Mouse (Mus musculus) ES-Bruce4 (cell line): ENCODE data around the gene Kcnk4.

Experiments used
- CTCF ChIP-seq: IDR thresholded peaks from one replicate; pipeline ENCODE4 v1.8.1; 2011; ENCODE audit warnings: low read depth, low read length
- EP300 ChIP-seq: IDR thresholded peaks from 2 replicates; pipeline ENCODE4 v1.6.1; 2011; ENCODE audit warnings: low read depth, low read length; ENCODE audit not compliant: insufficient read depth
- POLR2A ChIP-seq: IDR thresholded peaks from one replicate; pipeline ENCODE4 v1.8.1; 2011; ENCODE audit warnings: low read length; ENCODE audit not compliant: insufficient read depth

DNA sequence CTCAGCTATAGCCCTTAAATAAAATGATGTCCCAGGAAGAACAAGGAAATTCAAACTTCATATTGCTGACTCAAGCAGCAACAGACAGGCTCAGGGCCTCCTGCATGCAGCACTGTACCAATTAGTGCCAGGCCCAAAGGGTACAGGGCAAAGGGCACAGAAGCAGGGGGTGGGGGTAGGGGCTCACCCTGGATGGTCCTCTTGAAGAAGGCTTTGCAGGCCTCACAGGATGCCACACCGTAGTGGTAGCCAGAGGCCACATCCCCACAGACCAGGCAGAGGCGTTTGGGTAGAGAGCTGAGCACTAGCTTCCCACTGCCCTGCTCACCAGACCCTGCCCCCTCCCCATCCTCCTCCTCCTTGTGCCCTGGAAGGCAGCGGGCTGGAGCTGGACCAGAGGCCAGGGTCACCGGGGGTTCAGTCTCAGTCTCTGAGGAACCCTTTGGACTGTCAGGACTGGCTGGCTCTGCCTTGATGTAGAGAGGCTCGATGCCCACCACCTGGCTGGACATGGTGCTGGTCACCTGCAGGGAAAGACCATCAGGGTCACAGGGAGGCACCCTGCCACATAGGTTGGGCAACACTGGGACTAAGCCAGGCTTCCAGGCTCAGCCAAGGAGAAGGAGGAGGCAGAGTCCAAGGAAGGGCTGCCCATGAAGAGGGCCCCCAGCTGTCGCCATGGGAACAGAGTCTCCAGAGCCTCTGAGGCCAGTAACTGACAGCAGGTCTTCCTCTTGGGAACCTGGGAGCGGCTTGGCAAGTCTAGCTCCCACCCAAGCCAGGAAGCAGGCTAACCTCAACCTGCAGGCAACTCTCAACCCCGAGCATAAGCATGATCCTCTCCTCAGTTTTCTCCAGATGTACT lies 14.2 kb downstream of the Kcnk4 start:
- TF ChIP-seq CTCF: no peak
- TF ChIP-seq POLR2A: no peak
- no peak for TF ChIP-seq EP300
